In the genomic region with DNA sequence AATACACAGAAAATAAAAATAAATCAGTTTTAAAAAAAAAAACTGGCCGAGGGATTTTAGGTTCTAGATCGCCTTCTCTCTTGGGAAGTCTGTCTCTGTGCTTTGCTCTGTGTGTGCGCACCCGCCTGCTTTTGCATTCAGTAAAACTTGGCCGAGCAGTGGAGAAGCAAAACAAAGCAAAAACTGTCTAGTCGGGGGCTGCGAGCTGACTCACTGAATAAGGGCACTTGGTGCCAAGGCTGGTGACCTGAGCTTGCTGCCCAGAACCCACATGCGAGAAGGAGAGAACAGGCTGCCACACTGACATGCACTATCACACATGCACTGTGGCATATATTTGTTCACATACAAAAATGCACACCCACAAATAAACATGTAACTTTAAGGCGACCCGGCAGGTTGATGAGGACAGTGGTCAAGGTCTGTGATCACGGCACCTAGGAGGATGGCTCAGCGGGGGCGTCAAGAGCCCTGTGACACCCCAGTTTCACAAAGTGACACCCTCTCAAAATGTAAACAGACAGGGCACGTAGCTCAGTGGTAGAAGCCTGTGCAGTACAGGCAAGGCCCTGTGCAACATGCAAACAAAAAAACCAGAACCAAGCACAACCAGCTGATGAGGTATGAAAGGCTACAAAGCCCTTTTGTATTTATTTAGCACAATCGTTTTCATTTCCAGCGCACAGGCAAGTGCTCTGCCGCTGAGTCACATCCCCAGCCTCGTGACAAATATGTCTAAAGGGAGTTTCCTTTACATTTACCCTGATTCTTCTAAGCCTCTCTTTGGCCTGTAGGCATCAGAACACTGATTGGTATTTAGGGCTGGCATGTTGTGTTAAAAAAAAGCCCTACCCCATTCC, we compare ENCODE assay signal across 21 mouse cellular contexts.
DNase-seq lines count a peak whose midpoint lies in the region; ATAC-seq and TF ChIP-seq lines count a peak whose summit lies in the region.
"Had no signal": no experiment of that assay in that cellular context is flagged by ENCODE, and none has a peak within 500 bp of the region (broad histone marks: within the 10 kb centered on the region; RNA-seq: fewer than 3 reads in every experiment).

No protein-coding gene starts in this region.

- H3K79me2 ChIP-seq in myocyte (ENCODE audit: control insufficient read depth, insufficient read depth): no peaks in the 10 kb centered on the region

- H3K36me3 ChIP-seq in myocyte (ENCODE audit: control insufficient read depth, insufficient read depth): no peaks in the 10 kb centered on the region
- H3K36me3 ChIP-seq in heart, embryonic 12.5 days: peaks cover 7% of the 10 kb centered on the region; the same call in 1 of the 2 replicates
- H3K36me3 ChIP-seq: limb, embryonic 12.5 days; midbrain, embryonic 15.5 days had no signal

- H3K4me2 ChIP-seq in myocyte (ENCODE audit: low read depth): peak overlapping the region; percentile 38
- no peak overlapping the region for H3K4me2 ChIP-seq in heart, embryonic 12.5 days
- H3K4me2 ChIP-seq: hindbrain, embryonic 14.5 days; limb, embryonic 12.5 days; midbrain, embryonic 15.5 days had no signal

- no peak for TF ChIP-seq POLR2A in myocyte (IDR thresholded peaks at IDR 0.05; ENCODE audit: insufficient read length, low read depth)

- ATAC-seq in heart, embryonic 12.5 days (ENCODE audit: insufficient number of reproducible peaks, low FRiP score): no peak
- ATAC-seq: activated CD4-positive, CD25-positive, alpha-beta regulatory T cell, adult 4 months; forebrain, embryonic 16.5 days; lung, postnatal 0 days; midbrain, embryonic 15.5 days had no signal

- DNase-seq in layer of hippocampus, adult 8-10 months (ENCODE audit: low spot score in 2 of 2): peak; percentile 50 to 56
- no peak for DNase-seq in layer of hippocampus, postnatal 14 days (ENCODE audit: low spot score in 2 of 2)
- DNase-seq in 416B (ENCODE audit: low read depth) (peak; percentile 47), NIH3T3 (ENCODE audit: low read depth) (peak; percentile 79)
- no peak for DNase-seq in kidney, postnatal 10 days
- no peak for DNase-seq in adrenal gland, postnatal 4 days (ENCODE audit: low spot score in 2 of 2)
- DNase-seq: cerebellum, postnatal 36 days; gastrocnemius, adult 2 months; kidney, adult 18-20 months; kidney, postnatal 14 days; right cerebral cortex, postnatal 14 days; thymus, adult 18-20 months had no signal

- H3K27me3 ChIP-seq in myocyte (ENCODE audit: control insufficient read depth, insufficient read depth, insufficient read length): no peaks in the 10 kb centered on the region
- H3K27me3 ChIP-seq in heart, embryonic 12.5 days (replicated peaks): no peaks in the 10 kb centered on the region
- H3K27me3 ChIP-seq: limb, embryonic 12.5 days; midbrain, embryonic 15.5 days had no signal

- H3K27ac ChIP-seq in heart, embryonic 12.5 days (ENCODE audit: poor library complexity, severe bottlenecking): no peak overlapping the region
- H3K27ac ChIP-seq: gastrocnemius, adult 2 months; hindbrain, embryonic 14.5 days; limb, embryonic 12.5 days; liver, embryonic 14.5 days; midbrain, embryonic 15.5 days had no signal

- WGBS in heart, embryonic 12.5 days: 80% methylated on average over 18 of the region's 18 CpGs

- peaks cover 3% of the 10 kb centered on the region; the same call in 1 of the 2 replicates for H3K9me3 ChIP-seq in heart, embryonic 12.5 days (replicated peaks)
- H3K9me3 ChIP-seq: midbrain, embryonic 15.5 days had no signal

- no peak overlapping the region for H3K9ac ChIP-seq in heart, embryonic 12.5 days
- H3K9ac ChIP-seq: hindbrain, embryonic 14.5 days; limb, embryonic 12.5 days; liver, embryonic 14.5 days; midbrain, embryonic 15.5 days had no signal

- H3K4me1 ChIP-seq in heart, embryonic 12.5 days (replicated peaks): peaks cover 11% of the 10 kb centered on the region; the same call in 1 of the 2 replicates
- H3K4me1 ChIP-seq: midbrain, embryonic 15.5 days had no signal

- no peak overlapping the region for H3K4me3 ChIP-seq in myocyte
- no peak overlapping the region for H3K4me3 ChIP-seq in heart, embryonic 12.5 days
- H3K4me3 ChIP-seq: gastrocnemius, adult 2 months; limb, embryonic 12.5 days; midbrain, embryonic 15.5 days had no signal

- no peak overlapping the region for H3ac ChIP-seq in myocyte (ENCODE audit: control insufficient read depth, insufficient read length)

TF ChIP-seq in myocyte, 11 proteins besides CTCF, POLR2A, EP300 and RAD21:
- no peak for TF ChIP-seq E2F4 (IDR thresholded peaks at IDR 0.05; ENCODE audit: insufficient read depth)
- no peak for TF ChIP-seq CEBPB (IDR thresholded peaks at IDR 0.05; ENCODE audit: insufficient read depth, poor library complexity, severe bottlenecking)
- TF ChIP-seq REST (IDR thresholded peaks at IDR 0.05; ENCODE audit: insufficient read depth, insufficient read length): no peak
- no peak for TF ChIP-seq TCF3 (IDR thresholded peaks at IDR 0.05; ENCODE audit: insufficient read length, low read depth)
- no peak for TF ChIP-seq MYOD1 (IDR thresholded peaks at IDR 0.05; ENCODE audit: control insufficient read depth in 1 of 3, insufficient read length in 2 of 3, low read depth in 2 of 3)
- TF ChIP-seq MAX (IDR thresholded peaks at IDR 0.05; ENCODE audit: low read depth): no peak
- no peak for TF ChIP-seq TCF12 (IDR thresholded peaks at IDR 0.05; ENCODE audit: insufficient read depth, poor library complexity, severe bottlenecking)
- TF ChIP-seq SRF (IDR thresholded peaks at IDR 0.05; ENCODE audit: control insufficient read depth, insufficient read length, low read depth): no peak
- TF ChIP-seq POLR2AphosphoS2 (IDR thresholded peaks at IDR 0.05; ENCODE audit: insufficient read length, low read depth): no peak
- no peak for TF ChIP-seq MYOG (IDR thresholded peaks at IDR 0.05; ENCODE audit: control insufficient read depth in 1 of 3, insufficient read depth in 1 of 3, insufficient read length in 2 of 3, low read depth in 2 of 3)
- no peak for TF ChIP-seq USF1 (IDR thresholded peaks at IDR 0.05; ENCODE audit: low read depth)

Comparison
In these comparisons a context has a peak if more than half of its experiments do, and no peak if none do; other contexts are left out.
1. DNase-seq: peak in layer of hippocampus, adult 8-10 months (2 of 2), 416B (single experiment) and NIH3T3 (single experiment); none in layer of hippocampus, postnatal 14 days (0 of 2), kidney, postnatal 10 days (single experiment) and adrenal gland, postnatal 4 days (0 of 2).